Mouse (Mus musculus) embryonic facial prominence, embryonic 11.5 days (tissue): Measurements from ENCODE around the gene Ankrd44. TPM values are rescaled to one million over a fixed set of nuclear protein-coding genes. Genes with fewer than 3 reads are reported as not detected.
A peak's percentile ranks its signal among the peaks of the same experiment; 100 is the strongest.

Source experiments
- ATAC-seq: fragments of 200-750 bp; cut with Nextera tagmentation; replicated peaks from 2 replicates; pipeline ENCODE4 v1.8.0; 2017; ENCODE audit warnings: low read depth; ENCODE audit not compliant: insufficient number of reproducible peaks, low FRiP score, low TSS enrichment
- DNase-seq: peaks from one replicate; pipeline ENCODE4 v3.0.0-alpha.2; 2015; ENCODE audit warnings: low spot score
- H3K27ac ChIP-seq: fragments of 300-500 bp; sonication (generic); replicated peaks from 2 replicates; pipeline ENCODE4 v1.5.1; 2014; ENCODE audit warnings: mild to moderate bottlenecking, low read depth, low read length, control low read depth
- H3K27me3 ChIP-seq: fragments of 300-500 bp; sonication (generic); 2 replicates; pipeline ENCODE4 v1.6.1; 2014; ENCODE audit warnings: mild to moderate bottlenecking, low read length, moderate library complexity, mixed read lengths; ENCODE audit not compliant: control insufficient read depth, insufficient read depth
- H3K36me3 ChIP-seq: fragments of 300-500 bp; sonication (generic); replicated peaks from 2 replicates; pipeline ENCODE4 v1.6.1; 2014; ENCODE audit warnings: low read depth, mild to moderate bottlenecking, low read length, moderate library complexity, mixed read lengths; ENCODE audit not compliant: control insufficient read depth, insufficient read depth
- H3K4me1 ChIP-seq: fragments of 300-500 bp; sonication (generic); 2 replicates; pipeline ENCODE4 v1.6.1; 2014; ENCODE audit warnings: low read length, mixed read lengths; ENCODE audit not compliant: control insufficient read depth, insufficient read depth
- H3K4me2 ChIP-seq: fragments of 300-500 bp; sonication (generic); 2 replicates; pipeline ENCODE4 v1.6.1; 2014; ENCODE audit warnings: low read depth, mild to moderate bottlenecking, control low read depth, low read length, moderate library complexity
- H3K4me3 ChIP-seq: fragments of 300-500 bp; sonication (generic); 2 replicates; pipeline ENCODE4 v1.5.1; 2014; ENCODE audit warnings: low read depth, low read length, control low read depth
- H3K9ac ChIP-seq: fragments of 300-500 bp; sonication (generic); replicated peaks from 2 replicates; pipeline ENCODE4 v1.6.1; 2014; ENCODE audit warnings: mild to moderate bottlenecking, control low read depth, low read length
- H3K9me3 ChIP-seq: fragments of 300-500 bp; sonication (generic); replicated peaks from 2 replicates; pipeline ENCODE4 v1.6.1; 2016; ENCODE audit warnings: mild to moderate bottlenecking, low read length, inconsistent platforms, mixed read lengths; ENCODE audit not compliant: control insufficient read depth
- WGBS: fragments of 180-500 bp; shearing (Covaris S2); extraction: QIAGEN DNeasy Blood & Tissue Kit; methylation state at CpG from one replicate; pipeline ENCODE4 v1.1.7; 2014; 5-methylcytosine and 5-hydroxymethylcytosine counted together
- polyA plus RNA-seq: library from polyadenylated mRNA; unstranded; fragments of >200 nt; fragmentation: Nextera tagmentation; extraction: Ambion mirVana; gene quantifications from 2 replicates; pipeline ENCODE4 v1.2.1, GENCODE M21; 2014

Gene Ankrd44
- polyA plus RNA-seq, 1 experiment from 2014 or later: 24.4 TPM

DNA sequence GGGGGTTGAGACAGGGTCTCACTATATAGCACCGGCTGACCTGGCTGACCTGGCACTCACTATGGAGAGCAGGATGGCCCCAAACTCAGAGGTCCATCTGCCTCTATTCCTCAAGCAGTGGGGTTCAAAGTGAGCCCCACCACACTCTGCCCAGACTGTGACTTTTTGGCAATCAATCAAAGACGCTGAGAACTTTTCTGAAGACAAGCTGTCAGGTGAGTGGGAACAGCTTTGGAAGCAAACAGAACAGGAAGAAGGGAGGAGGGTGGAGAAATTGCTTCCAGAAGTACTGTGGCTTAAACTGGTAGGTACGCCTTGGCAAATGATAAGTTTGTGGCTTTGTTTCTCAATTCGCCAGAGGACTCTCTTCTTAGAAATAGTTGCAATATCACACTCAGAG is 9.7 kb downstream of the Ankrd44 start:
- 46% methylated on average over 4 of the region's 4 CpGs for WGBS
- H3K27ac ChIP-seq: no peak overlapping the region
- DNase-seq (no peak), ATAC-seq (no peak)
- no peaks in the 10 kb centered on the region for H3K9me3 ChIP-seq
- no peaks in the 10 kb centered on the region for H3K27me3 ChIP-seq
- peaks cover 8% of the 10 kb centered on the region for H3K4me1 ChIP-seq
- no peak overlapping the region for H3K9ac ChIP-seq
- H3K4me3 ChIP-seq: no peak overlapping the region
- no peak overlapping the region for H3K4me2 ChIP-seq
- H3K36me3 ChIP-seq: no peaks in the 10 kb centered on the region

DNA sequence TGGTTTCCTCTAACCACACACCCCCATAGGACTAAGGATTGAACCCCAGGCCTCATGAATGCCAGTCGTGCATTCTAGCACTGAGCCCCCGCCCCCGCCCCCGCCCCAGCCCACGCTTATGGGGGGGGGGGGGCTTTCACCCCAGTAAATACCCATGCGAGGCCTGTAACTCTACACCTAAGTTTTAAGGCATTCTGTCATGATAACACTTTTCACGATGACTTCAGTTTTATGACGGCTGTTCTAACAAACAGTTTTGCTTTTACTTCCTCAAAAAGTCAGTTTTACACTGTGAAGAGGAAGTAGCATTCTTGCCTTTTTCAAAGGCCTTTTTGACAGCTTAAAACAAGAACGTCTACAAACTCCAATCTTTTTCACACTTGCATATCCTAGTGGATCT is 11.8 kb downstream of the Ankrd44 start:
- Histone ChIP-seq H3K27ac (no peak overlapping the region), H3K4me1 (peaks cover 8% of the 10 kb centered on the region), H3K27me3 (no peaks in the 10 kb centered on the region), H3K4me3 (no peak overlapping the region), H3K9me3 (no peaks in the 10 kb centered on the region), H3K9ac (no peak overlapping the region), H3K4me2 (no peak overlapping the region), H3K36me3 (no peaks in the 10 kb centered on the region)
- WGBS: 16% methylated on average over 9 of the region's 9 CpGs
- ATAC-seq (no peak), DNase-seq (peak; percentile 63)

DNA sequence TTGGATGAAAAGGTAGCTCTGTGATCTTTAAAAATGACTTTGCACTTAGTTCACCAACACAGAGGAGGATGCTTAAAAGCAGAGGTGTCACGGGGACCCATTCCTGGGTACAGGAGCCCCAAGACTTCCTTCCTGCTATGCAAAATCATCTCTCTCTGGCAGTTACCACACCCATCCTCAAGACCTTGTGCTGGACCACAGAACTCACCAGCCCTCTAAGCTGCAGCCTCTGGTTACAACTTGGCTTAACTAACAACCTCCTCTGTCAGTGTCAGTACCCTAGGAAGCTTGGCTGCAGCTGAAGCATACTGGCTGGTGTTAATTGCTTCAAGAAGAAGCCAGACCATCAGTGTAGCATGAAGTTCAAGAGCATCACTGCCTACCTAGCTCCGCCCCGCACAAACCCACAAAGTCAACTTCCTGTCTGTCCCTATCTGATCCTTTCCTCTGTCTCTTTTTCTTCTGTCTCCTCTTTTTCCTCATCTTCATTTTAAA is 12.8 kb downstream of the Ankrd44 start:
- ATAC-seq (no peak), DNase-seq (no peak)
- Histone ChIP-seq H3K4me2 (no peak overlapping the region), H3K9me3 (no peaks in the 10 kb centered on the region), H3K27me3 (no peaks in the 10 kb centered on the region), H3K9ac (no peak overlapping the region), H3K4me1 (peaks cover 8% of the 10 kb centered on the region), H3K4me3 (no peak overlapping the region), H3K27ac (peak overlapping the region; percentile 72; the same call in 1 of the 2 replicates), H3K36me3 (no peaks in the 10 kb centered on the region)
- WGBS: 67% methylated on average over 3 of the region's 3 CpGs

DNA sequence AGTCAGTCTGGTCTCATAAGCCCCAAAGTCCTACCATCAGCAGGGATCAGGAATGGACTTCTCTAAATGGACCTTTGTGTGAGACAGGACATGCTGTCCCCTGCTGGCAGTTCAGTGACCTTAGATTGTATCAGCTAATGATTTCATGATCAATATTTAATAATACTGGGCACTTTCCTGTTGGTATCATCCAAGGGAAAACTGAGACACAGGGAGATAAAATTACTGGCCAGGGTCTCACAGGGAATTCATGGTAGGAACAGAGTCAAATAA is 13.2 kb downstream of the Ankrd44 start:
- no peaks in the 10 kb centered on the region for H3K9me3 ChIP-seq
- no peaks in the 10 kb centered on the region for H3K36me3 ChIP-seq
- no peaks in the 10 kb centered on the region for H3K27me3 ChIP-seq
- no peak overlapping the region for H3K4me3 ChIP-seq
- no peak overlapping the region for H3K27ac ChIP-seq
- ATAC-seq (no peak), DNase-seq (no peak)
- no peak overlapping the region for H3K9ac ChIP-seq
- peaks cover 8% of the 10 kb centered on the region for H3K4me1 ChIP-seq
- H3K4me2 ChIP-seq: no peak overlapping the region

DNA sequence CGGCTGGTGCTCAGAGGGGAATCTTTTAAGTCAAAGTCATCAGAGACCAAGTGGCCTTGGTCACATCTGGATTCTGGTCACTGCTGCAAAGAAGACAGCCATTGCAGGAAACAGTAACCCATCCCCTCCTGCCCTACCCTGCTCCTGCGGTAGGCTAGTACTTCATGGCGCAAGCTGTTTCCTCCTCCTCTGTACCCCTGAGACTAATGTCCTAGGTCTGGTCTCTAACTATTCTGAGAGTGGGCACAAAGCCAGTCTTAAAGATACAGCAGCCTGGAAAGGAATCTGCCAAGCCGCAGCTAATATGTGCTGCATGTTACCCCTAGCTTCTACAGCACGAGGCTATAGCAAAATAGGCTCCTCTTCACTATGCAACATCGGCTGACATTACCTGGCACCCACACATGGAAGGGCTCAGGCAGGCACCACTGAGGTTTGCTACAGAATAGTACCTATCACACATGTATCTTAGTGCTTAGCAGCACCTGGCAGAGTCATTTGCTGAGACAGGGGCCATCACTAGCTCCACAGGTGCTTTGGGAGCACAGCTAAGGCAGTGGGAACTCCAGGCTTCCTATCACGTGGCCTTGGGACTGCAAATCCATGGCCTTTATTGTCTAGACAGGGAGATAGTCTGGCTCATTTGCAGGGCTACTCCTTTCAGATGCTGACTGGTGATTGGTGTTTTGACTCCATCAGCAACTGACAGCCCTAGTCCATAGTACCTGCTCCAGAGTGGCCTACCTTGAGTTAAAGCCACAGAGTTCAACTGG is 13.7 kb downstream of the Ankrd44 start:
- no peak overlapping the region for H3K27ac ChIP-seq
- peaks cover 9% of the 10 kb centered on the region for H3K4me1 ChIP-seq
- no peaks in the 10 kb centered on the region for H3K36me3 ChIP-seq
- no peak overlapping the region for H3K4me3 ChIP-seq
- DNase-seq (no peak), ATAC-seq (no peak)
- H3K9me3 ChIP-seq: no peaks in the 10 kb centered on the region
- no peak overlapping the region for H3K4me2 ChIP-seq
- 61% methylated on average over 7 of the region's 7 CpGs for WGBS
- no peaks in the 10 kb centered on the region for H3K27me3 ChIP-seq
- no peak overlapping the region for H3K9ac ChIP-seq

DNA sequence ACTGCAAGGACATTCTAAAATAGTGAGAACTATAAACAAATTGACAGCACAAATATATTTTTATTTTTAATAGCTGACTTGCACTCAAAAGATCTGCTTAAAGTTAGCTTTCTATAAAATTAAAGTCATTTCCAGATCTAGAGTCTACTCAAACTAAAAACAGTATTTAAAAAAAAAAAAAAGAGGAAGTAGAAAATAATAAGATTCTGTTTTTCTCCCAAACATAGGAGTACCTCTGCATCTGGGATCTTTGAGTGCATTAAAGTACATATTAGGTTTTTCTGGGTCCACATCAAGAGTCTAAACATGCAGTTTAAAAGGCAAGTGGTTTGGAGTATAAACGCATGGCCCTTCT is 15.0 kb downstream of the Ankrd44 start:
- Histone ChIP-seq H3K4me3 (no peak overlapping the region), H3K9ac (no peak overlapping the region), H3K27me3 (no peaks in the 10 kb centered on the region), H3K9me3 (no peaks in the 10 kb centered on the region), H3K4me1 (peaks cover 10% of the 10 kb centered on the region), H3K27ac (no peak overlapping the region), H3K36me3 (no peaks in the 10 kb centered on the region), H3K4me2 (no peak overlapping the region)
- WGBS: 87% methylated on average over 1 of the region's 1 CpGs
- ATAC-seq (no peak), DNase-seq (no peak)

DNA sequence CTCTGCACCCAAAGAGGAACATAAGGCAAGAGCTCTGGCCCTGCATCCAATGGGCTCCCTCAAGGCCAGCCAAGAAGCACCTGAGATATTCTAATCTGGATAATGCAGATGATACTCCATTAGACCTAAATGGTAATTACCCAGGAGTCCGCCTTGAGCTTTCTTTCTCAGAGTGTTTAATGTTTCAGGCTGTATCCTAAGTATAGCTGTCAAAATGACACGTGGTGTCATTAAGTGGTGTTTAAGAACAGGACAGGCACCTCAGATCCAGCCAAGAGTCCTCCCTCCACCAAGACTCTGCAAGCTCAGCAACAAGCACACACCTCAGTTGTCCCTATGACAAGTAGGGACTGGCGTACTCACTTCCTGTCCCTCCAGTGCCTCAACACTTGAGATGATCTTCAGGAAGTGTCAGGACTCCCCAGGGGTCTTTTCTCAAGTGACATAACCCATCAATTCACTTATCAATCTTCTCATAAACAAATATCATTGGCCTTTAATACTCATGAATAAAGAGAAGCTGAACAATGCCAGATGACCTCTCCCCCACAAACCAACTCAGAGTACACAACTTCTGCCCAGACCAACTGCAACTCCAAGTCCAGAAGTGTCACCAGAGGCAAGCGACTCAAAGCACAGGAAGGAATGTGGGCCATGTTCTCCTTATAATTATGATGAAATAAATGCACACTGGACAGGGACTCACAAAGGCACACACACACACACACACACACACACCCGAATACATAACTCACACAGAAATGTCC is 15.5 kb downstream of the Ankrd44 start:
- Histone ChIP-seq H3K9me3 (no peaks in the 10 kb centered on the region), H3K4me2 (no peak overlapping the region), H3K27ac (no peak overlapping the region), H3K27me3 (no peaks in the 10 kb centered on the region), H3K9ac (no peak overlapping the region), H3K36me3 (no peaks in the 10 kb centered on the region), H3K4me3 (no peak overlapping the region), H3K4me1 (peaks cover 13% of the 10 kb centered on the region)
- DNase-seq (no peak), ATAC-seq (no peak)
- 65% methylated on average over 5 of the region's 5 CpGs for WGBS

DNA sequence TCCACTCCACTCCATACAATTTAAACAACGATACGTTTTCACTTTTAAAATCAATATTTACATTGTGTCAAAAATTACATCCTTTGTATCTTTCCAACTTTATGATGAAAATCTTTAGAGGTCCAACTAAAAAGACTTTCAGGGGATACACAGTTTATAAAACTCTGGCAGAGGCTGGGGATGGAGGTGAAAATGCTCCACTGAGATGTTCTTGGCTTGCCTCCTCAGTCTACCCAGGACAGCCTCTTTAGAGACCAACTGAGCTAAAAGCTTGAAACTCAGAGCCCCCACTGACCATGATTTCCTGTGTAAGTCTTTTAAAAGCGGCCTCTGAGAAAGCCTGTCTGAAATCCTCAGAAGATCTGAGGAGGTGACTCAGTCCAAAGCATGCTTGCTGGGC is 17.4 kb downstream of the Ankrd44 start:
- Histone ChIP-seq H3K27me3 (no peaks in the 10 kb centered on the region), H3K4me1 (peaks cover 14% of the 10 kb centered on the region)
- ATAC-seq: no peak

More for the DNA sequence above, 17.4 kb downstream of the Ankrd44 start:
- no peak overlapping the region for H3K27ac ChIP-seq
- no peaks in the 10 kb centered on the region for H3K36me3 ChIP-seq
- H3K9me3 ChIP-seq: no peaks in the 10 kb centered on the region
- no peak overlapping the region for H3K4me3 ChIP-seq
- H3K4me2 ChIP-seq: no peak overlapping the region
- no peak overlapping the region; the same call in 1 of the 2 replicates for H3K9ac ChIP-seq
- WGBS: 63% methylated on average over 3 of the region's 3 CpGs
- DNase-seq: no peak
